Mouse (Mus musculus) embryonic facial prominence, embryonic 11.5 days (tissue): ENCODE results near the gene Aktip. TPM values are rescaled to one million over a fixed set of nuclear protein-coding genes. Genes with fewer than 3 reads are reported as not detected.
A peak's percentile ranks its signal among the peaks of the same experiment; 100 is the strongest.

Experiments used
- ATAC-seq: fragments of 200-750 bp; cut with Nextera tagmentation; replicated peaks from 2 replicates; pipeline ENCODE4 v1.8.0; 2017; ENCODE audit warnings: low read depth; ENCODE audit not compliant: insufficient number of reproducible peaks, low FRiP score, low TSS enrichment
- DNase-seq: peaks from one replicate; pipeline ENCODE4 v3.0.0-alpha.2; 2015; ENCODE audit warnings: low spot score
- H3K27ac ChIP-seq: fragments of 300-500 bp; sonication (generic); replicated peaks from 2 replicates; pipeline ENCODE4 v1.5.1; 2014; ENCODE audit warnings: mild to moderate bottlenecking, low read depth, low read length, control low read depth
- H3K27me3 ChIP-seq: fragments of 300-500 bp; sonication (generic); 2 replicates; pipeline ENCODE4 v1.6.1; 2014; ENCODE audit warnings: mild to moderate bottlenecking, low read length, moderate library complexity, mixed read lengths; ENCODE audit not compliant: control insufficient read depth, insufficient read depth
- H3K36me3 ChIP-seq: fragments of 300-500 bp; sonication (generic); replicated peaks from 2 replicates; pipeline ENCODE4 v1.6.1; 2014; ENCODE audit warnings: low read depth, mild to moderate bottlenecking, low read length, moderate library complexity, mixed read lengths; ENCODE audit not compliant: control insufficient read depth, insufficient read depth
- H3K4me1 ChIP-seq: fragments of 300-500 bp; sonication (generic); 2 replicates; pipeline ENCODE4 v1.6.1; 2014; ENCODE audit warnings: low read length, mixed read lengths; ENCODE audit not compliant: control insufficient read depth, insufficient read depth
- H3K4me2 ChIP-seq: fragments of 300-500 bp; sonication (generic); 2 replicates; pipeline ENCODE4 v1.6.1; 2014; ENCODE audit warnings: low read depth, mild to moderate bottlenecking, control low read depth, low read length, moderate library complexity
- H3K4me3 ChIP-seq: fragments of 300-500 bp; sonication (generic); 2 replicates; pipeline ENCODE4 v1.5.1; 2014; ENCODE audit warnings: low read depth, low read length, control low read depth
- H3K9ac ChIP-seq: fragments of 300-500 bp; sonication (generic); replicated peaks from 2 replicates; pipeline ENCODE4 v1.6.1; 2014; ENCODE audit warnings: mild to moderate bottlenecking, control low read depth, low read length
- H3K9me3 ChIP-seq: fragments of 300-500 bp; sonication (generic); replicated peaks from 2 replicates; pipeline ENCODE4 v1.6.1; 2016; ENCODE audit warnings: mild to moderate bottlenecking, low read length, inconsistent platforms, mixed read lengths; ENCODE audit not compliant: control insufficient read depth
- WGBS: fragments of 180-500 bp; shearing (Covaris S2); extraction: QIAGEN DNeasy Blood & Tissue Kit; methylation state at CpG from one replicate; pipeline ENCODE4 v1.1.7; 2014; 5-methylcytosine and 5-hydroxymethylcytosine counted together
- polyA plus RNA-seq: library from polyadenylated mRNA; unstranded; fragments of >200 nt; fragmentation: Nextera tagmentation; extraction: Ambion mirVana; gene quantifications from 2 replicates; pipeline ENCODE4 v1.2.1, GENCODE M21; 2014

The Aktip gene
- polyA plus RNA-seq, 1 experiment from 2014 or later: 64.9 TPM

DNA sequence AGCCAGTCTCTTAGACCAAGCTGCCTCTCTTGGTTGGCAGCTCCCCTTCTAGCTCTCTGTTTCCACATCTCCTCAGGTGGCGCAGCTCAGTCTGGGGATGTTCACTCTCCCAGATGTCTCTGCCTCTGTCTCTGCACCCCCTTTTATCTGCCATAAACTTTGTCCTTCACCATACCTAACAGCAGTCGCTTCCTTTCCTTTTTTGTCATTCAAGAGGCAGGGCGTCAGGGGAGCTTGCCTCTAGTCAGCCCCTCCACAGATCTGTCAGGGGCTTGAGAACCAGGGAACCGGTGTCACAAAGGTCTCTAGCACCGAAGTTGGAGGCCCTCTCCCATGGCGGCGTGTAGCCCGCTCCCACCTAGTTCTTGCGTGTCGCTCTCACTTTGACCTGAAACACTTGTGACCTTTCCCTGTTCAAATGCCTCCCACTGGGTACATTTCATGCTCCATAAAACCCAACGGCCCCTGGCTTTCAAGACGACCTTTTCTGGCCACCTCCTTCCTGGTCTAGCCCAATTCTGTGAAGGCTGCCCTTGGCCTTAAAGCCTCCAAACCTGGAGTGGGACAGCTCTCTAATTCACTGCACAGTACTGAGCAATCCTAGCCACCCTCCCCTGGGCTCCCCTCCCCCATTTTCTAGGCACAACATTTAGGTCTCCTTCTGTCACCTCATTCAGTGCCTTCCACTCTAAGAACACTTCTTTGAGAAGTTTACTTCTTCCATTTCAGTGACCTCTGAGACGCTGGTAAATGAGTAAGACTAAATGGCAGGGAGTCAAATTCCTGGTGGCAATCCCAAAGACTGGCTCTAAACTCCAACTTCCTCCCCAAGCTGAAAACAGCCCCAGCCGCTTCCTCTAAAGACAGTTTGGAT, 64.2 kb downstream of the Aktip start:
- no peak overlapping the region for H3K4me3 ChIP-seq
- H3K27ac ChIP-seq: no peak overlapping the region
- H3K27me3 ChIP-seq: no peaks in the 10 kb centered on the region
- 72% methylated on average over 14 of the region's 14 CpGs for WGBS
- no peak overlapping the region for H3K9ac ChIP-seq
- H3K36me3 ChIP-seq: no peaks in the 10 kb centered on the region
- H3K4me1 ChIP-seq: no peaks in the 10 kb centered on the region
- no peak overlapping the region for H3K4me2 ChIP-seq
- H3K9me3 ChIP-seq: no peaks in the 10 kb centered on the region
- DNase-seq (no peak), ATAC-seq (no peak)

DNA sequence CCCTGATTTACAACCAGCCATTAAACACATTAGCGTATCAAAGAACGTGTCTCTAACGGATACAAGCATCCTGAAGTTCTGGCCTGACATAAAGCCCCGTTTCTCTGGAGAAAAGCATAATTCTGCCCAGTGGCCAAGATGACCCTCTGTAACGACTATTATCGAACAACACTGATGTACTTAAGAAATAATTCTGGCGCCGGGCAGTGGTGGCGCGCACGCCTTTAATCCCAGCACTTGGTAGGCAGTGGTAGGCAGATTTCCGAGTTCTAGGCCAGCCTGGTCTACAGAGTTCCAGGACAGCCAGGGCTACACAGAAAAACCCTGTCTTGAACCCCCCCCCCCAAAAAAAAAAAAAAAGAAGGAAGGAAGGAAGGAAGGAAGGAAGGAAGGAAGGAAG, 65.1 kb downstream of the Aktip start:
- WGBS: 59% methylated on average over 12 of the region's 12 CpGs
- H3K27me3 ChIP-seq: no peaks in the 10 kb centered on the region
- H3K9me3 ChIP-seq: no peaks in the 10 kb centered on the region
- no peak overlapping the region for H3K27ac ChIP-seq
- peak overlapping the region; percentile 79; the same call in 1 of the 2 replicates for H3K4me3 ChIP-seq
- ATAC-seq (no peak), DNase-seq (no peak)
- H3K4me1 ChIP-seq: no peaks in the 10 kb centered on the region
- H3K9ac ChIP-seq: no peak overlapping the region
- H3K36me3 ChIP-seq: no peaks in the 10 kb centered on the region
- H3K4me2 ChIP-seq: no peak overlapping the region

DNA sequence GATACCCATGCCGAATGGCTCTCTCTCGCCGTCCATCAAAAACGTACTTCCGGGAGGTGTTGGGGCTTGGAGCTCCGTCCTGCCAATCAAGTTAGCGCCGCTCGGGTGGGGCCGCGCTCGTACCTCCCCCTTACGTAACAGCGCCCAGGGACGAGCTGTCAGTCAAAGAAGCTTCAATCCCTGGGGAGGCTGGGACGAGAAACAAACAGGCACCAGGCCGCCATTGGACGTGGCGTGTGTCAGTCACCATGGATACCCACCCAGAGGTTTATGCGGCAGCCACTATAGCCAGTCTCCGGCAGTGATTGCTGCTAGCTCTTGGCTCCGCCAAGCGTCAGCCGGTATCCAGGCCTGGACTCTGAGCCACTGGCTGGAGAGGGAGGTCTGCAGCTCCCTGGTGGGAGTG, 65.7 kb downstream of the Aktip start:
- DNase-seq: peak; percentile 99
- no peak overlapping the region for H3K9ac ChIP-seq
- H3K36me3 ChIP-seq: peaks cover 3% of the 10 kb centered on the region; the same call in 1 of the 2 replicates
- peak overlapping the region; percentile 79 for H3K4me3 ChIP-seq
- no peaks in the 10 kb centered on the region for H3K27me3 ChIP-seq
- no peaks in the 10 kb centered on the region for H3K9me3 ChIP-seq
- WGBS: under 1% methylated on average over 22 of the region's 24 CpGs
- ATAC-seq: peak; percentile 99
- H3K4me2 ChIP-seq: peak overlapping the region; percentile 2; the same call in 1 of the 2 replicates
- H3K4me1 ChIP-seq: no peaks in the 10 kb centered on the region
- no peak overlapping the region for H3K27ac ChIP-seq

DNA sequence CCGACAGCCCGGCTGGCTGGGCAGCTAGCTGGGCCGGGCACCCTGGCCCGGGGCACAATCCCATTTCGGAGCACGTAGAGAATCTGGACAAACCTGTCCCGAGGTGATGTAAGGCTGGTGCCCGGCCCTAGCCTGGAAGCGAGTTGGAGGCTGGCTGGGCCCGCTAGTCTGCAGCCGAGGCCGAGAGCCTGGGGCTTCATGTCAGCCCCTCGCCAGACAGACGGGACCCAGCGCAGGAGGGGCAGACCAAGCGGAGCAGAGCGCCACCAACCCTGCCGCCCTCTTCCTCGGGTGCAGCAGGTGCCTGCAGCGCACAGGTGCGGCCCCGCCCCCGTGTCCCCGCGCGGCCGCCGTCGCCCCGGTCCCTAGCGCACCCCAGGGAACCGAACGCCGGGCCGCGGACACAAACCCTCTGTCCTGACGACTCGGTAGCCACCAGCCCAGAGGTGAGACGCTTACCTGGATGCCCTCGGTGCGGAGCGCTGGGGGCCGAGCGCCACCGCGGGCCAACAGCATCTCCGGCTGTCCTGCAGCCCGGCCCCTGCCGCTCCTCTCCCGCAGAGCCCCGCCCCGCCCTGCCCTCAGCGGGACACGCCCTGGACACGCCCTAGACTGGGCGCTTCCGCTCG, 66.2 kb downstream of the Aktip start:
- Histone ChIP-seq H3K4me2 (peak overlapping the region; percentile 79), H3K27me3 (no peaks in the 10 kb centered on the region), H3K9me3 (no peaks in the 10 kb centered on the region), H3K4me3 (peak overlapping the region; percentile 79), H3K36me3 (peaks cover 3% of the 10 kb centered on the region; the same call in 1 of the 2 replicates), H3K4me1 (no peaks in the 10 kb centered on the region), H3K9ac (peak overlapping the region; percentile 66), H3K27ac (no peak overlapping the region)
- peak; percentile 33 for DNase-seq
- WGBS: 2% methylated on average over 43 of the region's 58 CpGs
- peak; percentile 61 for ATAC-seq

DNA sequence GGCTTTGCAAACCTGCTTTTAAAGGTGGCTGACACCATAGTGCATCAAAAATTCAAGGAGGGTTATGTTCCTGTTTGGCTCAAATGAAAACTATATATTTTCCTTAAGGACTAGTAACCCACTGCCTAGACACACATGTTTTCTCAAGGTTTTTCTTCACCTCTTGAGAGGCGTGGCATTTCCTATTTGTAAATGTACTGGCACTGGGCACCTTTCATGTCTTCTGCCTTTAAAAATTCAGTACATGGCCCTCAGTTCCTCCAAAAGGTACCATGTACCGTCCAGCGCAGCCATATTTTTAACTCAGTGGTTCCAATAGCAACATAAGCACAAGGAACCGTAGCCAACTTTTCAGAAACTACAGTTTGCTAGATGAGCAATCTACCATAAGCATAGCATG, 67.0 kb downstream of the Aktip start:
- H3K36me3 ChIP-seq: peaks cover 3% of the 10 kb centered on the region; the same call in 1 of the 2 replicates
- no peak overlapping the region; the same call in 1 of the 2 replicates for H3K4me2 ChIP-seq
- H3K9ac ChIP-seq: no peak overlapping the region
- H3K9me3 ChIP-seq: no peaks in the 10 kb centered on the region
- H3K27ac ChIP-seq: no peak overlapping the region
- ATAC-seq: no peak
- H3K4me3 ChIP-seq: 0 out of 2 replicates have a peak overlapping the region, but pooled peaks have one; percentile 79
- WGBS: 83% methylated on average over 4 of the region's 4 CpGs
- DNase-seq: no peak
- no peaks in the 10 kb centered on the region for H3K4me1 ChIP-seq
- H3K27me3 ChIP-seq: no peaks in the 10 kb centered on the region

DNA sequence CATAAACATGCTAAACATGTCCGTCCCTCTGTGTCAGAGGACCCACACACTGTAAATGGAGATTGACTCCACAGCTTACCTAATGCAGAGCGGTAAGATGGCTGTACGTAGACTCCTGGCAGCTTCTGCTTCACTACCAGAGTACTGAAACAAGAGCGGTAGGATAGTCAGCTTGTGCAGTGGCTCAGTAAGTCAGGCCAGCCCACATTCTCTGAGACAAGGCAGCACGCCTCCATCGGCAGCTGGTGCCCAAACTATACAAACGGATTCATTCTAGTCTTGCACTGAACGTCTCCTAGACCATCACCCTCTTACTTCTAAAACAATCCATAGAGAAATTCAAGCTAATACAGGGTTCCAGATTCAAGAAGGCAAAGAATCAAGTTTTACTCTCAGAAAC, 73.0 kb downstream of the Aktip start:
- no peak overlapping the region for H3K4me3 ChIP-seq
- H3K27ac ChIP-seq: no peak overlapping the region
- H3K4me1 ChIP-seq: no peaks in the 10 kb centered on the region
- DNase-seq (no peak), ATAC-seq (no peak)
- no peaks in the 10 kb centered on the region for H3K9me3 ChIP-seq
- 92% methylated on average over 8 of the region's 8 CpGs for WGBS
- no peak overlapping the region for H3K4me2 ChIP-seq
- no peak overlapping the region for H3K9ac ChIP-seq
- H3K27me3 ChIP-seq: no peaks in the 10 kb centered on the region
- H3K36me3 ChIP-seq: peaks cover 5% of the 10 kb centered on the region

DNA sequence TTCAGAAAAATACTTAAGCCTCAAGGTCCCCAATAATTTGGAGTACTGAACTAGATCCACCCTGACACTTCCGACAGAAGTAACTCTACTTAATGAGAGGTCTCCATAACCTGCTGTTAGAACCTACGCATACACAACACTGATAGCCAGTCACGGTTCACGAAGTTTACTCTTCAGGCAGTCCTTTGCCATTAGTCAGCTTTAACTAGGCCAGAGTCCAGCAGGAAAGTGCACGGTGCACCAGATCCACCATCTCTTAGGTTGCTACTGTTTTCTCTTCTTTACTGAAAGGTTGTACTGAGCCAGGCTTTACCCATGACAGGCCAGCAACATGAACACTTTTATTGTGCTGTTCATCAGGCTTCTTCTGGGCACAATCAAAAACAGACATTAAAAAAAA, 75.5 kb downstream of the Aktip start:
- Histone ChIP-seq H3K9ac (no peak overlapping the region), H3K4me3 (no peak overlapping the region), H3K27ac (no peak overlapping the region), H3K4me1 (no peaks in the 10 kb centered on the region), H3K9me3 (no peaks in the 10 kb centered on the region), H3K36me3 (peaks cover 5% of the 10 kb centered on the region), H3K4me2 (no peak overlapping the region), H3K27me3 (no peaks in the 10 kb centered on the region)
- ATAC-seq: no peak
- DNase-seq: no peak
- 87% methylated on average over 5 of the region's 5 CpGs for WGBS

DNA sequence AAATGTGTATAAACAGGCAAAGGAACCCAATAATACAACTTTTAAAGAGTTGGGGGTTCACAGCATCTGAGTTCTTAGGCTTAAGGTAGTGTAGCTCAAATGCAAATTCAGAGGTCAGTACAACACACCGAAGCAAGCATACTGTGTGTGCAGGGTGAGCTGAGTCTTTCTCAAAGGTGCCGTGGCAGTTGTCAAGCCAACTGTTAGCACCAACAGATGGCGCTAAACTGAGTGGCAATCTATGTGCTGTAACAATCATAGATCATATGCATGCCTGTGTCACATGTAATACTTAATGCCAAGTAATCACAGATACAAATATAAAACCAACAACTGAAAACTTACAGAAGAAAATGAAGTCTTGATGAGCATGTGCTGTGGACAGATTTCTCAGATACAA, 81.6 kb downstream of the Aktip start:
- DNase-seq (peak; percentile 26), ATAC-seq (no peak)
- no peaks in the 10 kb centered on the region for H3K9me3 ChIP-seq
- no peaks in the 10 kb centered on the region; the same call in 1 of the 2 replicates for H3K36me3 ChIP-seq
- no peak overlapping the region for H3K4me2 ChIP-seq
- no peak overlapping the region for H3K4me3 ChIP-seq
- no peak overlapping the region for H3K27ac ChIP-seq
- H3K4me1 ChIP-seq: no peaks in the 10 kb centered on the region
- no peaks in the 10 kb centered on the region for H3K27me3 ChIP-seq
- WGBS: 69% methylated on average over 3 of the region's 3 CpGs
- H3K9ac ChIP-seq: no peak overlapping the region
